Mouse (Mus musculus): ENCODE data around the gene Vldlr. TPM values are rescaled to one million over a fixed set of nuclear protein-coding genes. Genes with fewer than 3 reads are reported as not detected.

The Vldlr gene
- total RNA-seq (2015; ENCODE audit: low replicate concordance) (not detected in 2 replicates), total RNA-seq (2017; ENCODE audit: low replicate concordance) (0.14 and 3.7 TPM in 2 replicates)

DNA sequence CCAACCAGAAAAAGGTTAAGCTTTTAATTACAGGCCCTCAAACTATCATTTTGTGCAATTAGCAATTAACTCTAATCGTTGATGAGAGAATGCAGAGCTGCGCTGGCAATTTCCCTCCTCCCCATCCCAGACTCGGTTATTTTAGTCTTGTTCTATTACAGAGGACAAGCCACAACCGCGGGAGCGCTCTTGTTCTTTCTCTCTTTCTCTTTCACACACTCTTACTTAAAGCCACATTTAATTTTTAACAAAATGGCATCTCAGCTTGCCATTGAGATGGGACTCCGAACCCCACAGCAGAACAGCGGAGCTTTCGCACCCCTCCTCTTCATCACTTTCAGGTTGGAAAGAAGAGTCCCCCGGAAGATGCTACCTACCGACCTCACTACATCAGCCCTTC lies at the start of gene Vldlr:
TSS of gene Vldlr (plus strand) at position 167 of the 400 bp plus-strand sequence.
- ATAC-seq (replicated peaks; ENCODE audit: low FRiP score, poor library complexity, severe bottlenecking): no peak

GRCm38 (mm10) chr19:27167601-27168319 lies 48.5 kb upstream of the Vldlr start:
- ATAC-seq (replicated peaks; ENCODE audit: low FRiP score, poor library complexity, severe bottlenecking): no peak

- ATAC-seq (replicated peaks; ENCODE audit: low FRiP score, poor library complexity, severe bottlenecking): no peak
These were observed 42.4 kb upstream of the Vldlr start for GRCm38 (mm10) chr19:27173836-27174235.

DNA sequence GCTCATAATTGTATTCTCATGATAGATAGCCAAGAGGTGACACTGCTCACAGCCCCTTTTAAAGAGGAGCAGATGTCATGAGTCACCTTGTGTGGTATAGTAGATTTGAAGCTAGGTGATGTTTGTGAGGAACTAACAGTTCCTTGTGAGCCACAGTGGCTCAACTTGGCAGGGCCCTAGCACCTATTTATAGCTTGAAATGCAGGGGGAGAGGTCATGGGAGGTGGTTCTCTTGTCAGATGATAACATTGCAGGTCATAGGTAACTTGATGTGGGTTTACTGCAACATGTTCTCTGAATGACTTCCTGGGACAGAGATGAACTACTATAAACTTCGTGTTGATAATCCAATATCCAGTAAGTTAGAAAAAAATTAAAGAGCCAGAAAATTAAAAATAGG lies 40.7 kb upstream of the Vldlr start:
- no peak for ATAC-seq (replicated peaks; ENCODE audit: low FRiP score, poor library complexity, severe bottlenecking)

DNA sequence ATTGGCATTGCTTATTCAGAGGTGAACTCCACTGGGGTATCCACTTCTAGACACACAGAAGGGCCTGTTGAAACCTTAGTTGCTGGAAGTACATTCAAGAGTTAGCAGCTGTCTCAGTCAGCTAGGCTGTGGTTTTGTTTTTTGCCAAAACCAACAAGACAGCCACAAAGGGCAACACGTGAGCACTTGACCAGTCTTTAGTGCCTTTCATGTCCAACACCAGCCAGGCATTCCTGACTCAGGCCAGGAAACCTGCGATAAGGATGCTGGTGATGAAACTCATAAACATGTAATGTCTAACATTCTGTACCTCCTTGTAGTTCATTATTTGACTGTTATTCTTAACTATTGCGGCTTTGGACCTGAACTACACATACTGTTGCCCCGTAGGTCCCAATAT lies 39.7 kb upstream of the Vldlr start:
- no peak for ATAC-seq (replicated peaks; ENCODE audit: low FRiP score, poor library complexity, severe bottlenecking)

- no peak for ATAC-seq (replicated peaks; ENCODE audit: low FRiP score, poor library complexity, severe bottlenecking)
These were observed 38.0 kb upstream of the Vldlr start for GRCm38 (mm10) chr19:27178195-27178807.

- ATAC-seq (replicated peaks; ENCODE audit: low FRiP score, poor library complexity, severe bottlenecking): no peak
These were observed 35.7 kb upstream of the Vldlr start for GRCm38 (mm10) chr19:27180351-27181122.

DNA sequence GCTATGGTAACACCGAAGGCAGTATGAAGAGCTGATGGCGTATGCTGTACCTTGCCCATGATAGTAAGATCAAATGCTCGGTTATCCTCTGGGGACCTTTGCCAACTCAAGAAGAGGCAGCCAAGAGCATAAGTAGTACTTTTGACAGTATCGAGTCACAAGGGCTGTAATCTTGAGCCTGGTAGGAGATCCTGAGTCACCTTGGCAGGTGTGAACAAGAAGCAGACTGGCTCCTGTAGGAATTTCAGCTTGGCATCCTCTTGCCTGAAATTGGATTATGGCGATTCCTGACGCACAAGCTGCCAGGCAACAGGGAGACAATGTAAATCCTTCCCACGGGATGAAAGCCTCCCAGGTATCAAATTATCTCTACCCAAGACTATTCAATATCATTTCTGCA lies 32.8 kb upstream of the Vldlr start:
- no peak for ATAC-seq (replicated peaks; ENCODE audit: low FRiP score, poor library complexity, severe bottlenecking)

GRCm38 (mm10) chr19:27203711-27204238 lies 12.5 kb upstream of the Vldlr start:
- ATAC-seq (replicated peaks; ENCODE audit: low FRiP score, poor library complexity, severe bottlenecking): no peak

GRCm38 (mm10) chr19:27210991-27211390 lies 5.3 kb upstream of the Vldlr start:
- ATAC-seq (replicated peaks; ENCODE audit: low FRiP score, poor library complexity, severe bottlenecking): no peak

DNA sequence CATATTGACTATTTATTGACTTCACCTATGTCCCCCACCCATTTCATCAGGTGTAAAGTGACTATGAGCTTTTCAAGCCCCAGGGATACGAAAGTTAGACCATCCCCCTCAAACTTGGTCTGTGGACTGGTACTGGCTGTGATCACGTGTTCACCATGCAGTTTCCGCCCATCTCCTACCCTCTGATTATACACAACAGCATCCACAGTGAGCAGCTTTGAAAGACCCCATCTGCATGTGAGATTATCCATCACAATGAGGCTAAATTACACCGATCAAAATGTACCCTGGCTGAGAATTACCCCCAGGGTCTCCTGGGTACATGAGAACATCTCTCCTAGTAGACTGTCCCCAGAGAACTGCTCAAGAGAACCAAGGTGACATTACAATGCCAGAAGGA lies 688 bp upstream of the Vldlr start:
- no peak for ATAC-seq (replicated peaks; ENCODE audit: low FRiP score, poor library complexity, severe bottlenecking)

- ATAC-seq (replicated peaks; ENCODE audit: low FRiP score, poor library complexity, severe bottlenecking): no peak
These were observed 601 bp downstream of the Vldlr start for GRCm38 (mm10) chr19:27216767-27217403.

DNA sequence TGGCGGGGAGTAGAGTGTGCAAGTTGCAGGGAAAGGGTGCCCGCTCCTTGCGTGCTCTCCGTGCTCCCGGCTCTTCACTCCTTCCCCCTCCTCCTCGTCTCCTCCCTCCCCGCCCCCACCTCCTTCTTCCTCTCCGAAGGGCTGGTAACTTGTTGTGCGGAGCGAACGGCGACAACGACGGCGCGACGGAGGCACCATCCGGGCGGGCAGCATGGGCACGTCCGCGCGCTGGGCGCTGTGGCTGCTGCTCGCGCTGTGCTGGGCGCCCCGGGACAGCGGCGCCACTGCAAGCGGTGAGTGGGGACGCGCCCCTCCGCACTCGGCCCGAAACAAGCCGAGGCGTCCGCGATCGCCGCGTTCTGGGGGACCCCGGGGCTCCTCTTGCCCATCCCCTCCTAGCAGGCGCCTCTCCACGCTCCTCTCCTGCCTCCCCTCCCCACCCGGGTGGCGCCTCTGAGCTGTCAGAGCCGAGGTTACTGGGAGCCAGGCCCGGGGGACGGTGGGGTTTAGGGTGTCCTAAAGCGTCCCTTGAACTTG lies 1.2 kb downstream of the Vldlr start:
- no peak for ATAC-seq (replicated peaks; ENCODE audit: low FRiP score, poor library complexity, severe bottlenecking)

DNA sequence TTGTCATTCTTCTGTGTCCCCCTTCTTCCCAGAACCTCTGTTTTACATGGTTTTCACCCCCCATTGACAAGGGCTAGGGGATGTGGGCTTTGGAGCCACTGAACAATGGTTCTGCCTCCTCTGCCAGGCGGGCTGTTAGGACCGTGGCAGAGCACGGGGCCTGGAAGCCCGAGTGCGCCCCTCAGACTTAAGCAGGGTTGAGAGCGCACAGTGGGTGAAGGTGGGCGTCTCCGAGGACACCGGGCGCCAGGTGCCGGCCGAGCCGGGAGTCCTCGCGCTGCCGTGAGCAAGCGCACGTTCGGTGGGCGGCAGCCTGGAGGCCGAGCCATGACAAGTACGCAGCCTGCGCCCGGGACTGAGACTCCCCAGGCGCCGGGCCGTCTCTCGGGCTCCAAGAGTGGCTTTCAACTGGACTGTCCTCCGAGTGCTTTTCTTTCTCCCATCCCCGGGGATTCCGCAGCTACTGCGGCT lies 1.7 kb downstream of the Vldlr start:
- no peak for ATAC-seq (replicated peaks; ENCODE audit: low FRiP score, poor library complexity, severe bottlenecking)

DNA sequence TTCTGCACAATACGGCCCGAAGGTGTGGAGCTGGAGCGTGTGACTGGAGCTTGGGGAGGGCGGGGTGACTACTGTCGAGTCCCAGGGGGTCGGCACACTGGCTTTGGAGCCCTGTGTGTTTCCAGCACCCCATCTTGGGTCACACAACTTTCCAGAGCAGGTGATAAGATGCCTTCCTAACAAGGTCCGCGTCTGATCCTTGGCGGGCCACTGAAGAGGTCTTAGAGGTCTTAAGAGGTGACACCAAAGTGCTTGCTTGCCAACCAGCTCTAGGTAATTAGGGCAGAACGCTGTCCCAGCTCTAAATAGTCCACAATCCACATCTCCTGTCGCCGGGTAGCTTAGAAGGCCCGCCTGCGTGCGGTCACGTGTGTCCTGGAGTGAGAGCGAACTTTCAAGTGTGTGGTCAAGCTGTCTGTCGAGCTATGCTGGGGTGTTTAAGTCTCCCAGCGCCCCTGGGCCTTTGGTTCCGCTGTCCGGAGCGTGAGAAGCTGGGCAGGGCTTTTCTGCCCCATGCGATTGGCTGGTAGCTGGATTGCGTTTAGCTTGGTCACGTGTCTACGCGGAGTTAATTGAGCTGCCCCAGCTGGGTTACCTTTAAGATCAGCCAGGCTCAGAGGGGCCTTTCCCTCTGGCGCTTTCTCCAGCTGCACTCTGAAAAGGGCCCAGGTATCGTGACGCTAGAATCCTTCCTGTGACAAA lies 2.4 kb downstream of the Vldlr start:
- ATAC-seq (replicated peaks; ENCODE audit: low FRiP score, poor library complexity, severe bottlenecking): no peak

GRCm38 (mm10) chr19:27219586-27219985 lies 3.3 kb downstream of the Vldlr start:
- no peak for ATAC-seq (replicated peaks; ENCODE audit: low FRiP score, poor library complexity, severe bottlenecking)

DNA sequence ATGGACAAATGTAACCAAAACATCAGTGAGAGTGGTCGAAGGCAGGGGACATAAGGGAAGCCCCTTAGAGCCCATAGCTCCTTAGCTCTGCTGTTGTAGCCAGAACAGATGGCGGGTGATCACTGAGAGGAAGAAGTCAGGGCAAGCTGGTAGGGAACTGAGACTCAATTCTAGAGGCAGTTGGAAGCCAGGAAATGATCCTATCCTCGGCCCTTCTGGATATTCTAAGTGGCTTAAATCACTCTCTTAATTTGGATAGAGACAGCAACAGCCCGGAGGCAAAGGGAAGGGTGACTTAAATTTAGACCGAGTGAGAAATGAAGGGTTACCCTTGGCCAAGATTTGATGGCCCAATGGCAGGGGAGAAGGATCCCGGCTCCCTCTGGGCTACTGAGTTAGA lies 6.8 kb downstream of the Vldlr start:
- ATAC-seq (replicated peaks; ENCODE audit: low FRiP score, poor library complexity, severe bottlenecking): no peak

GRCm38 (mm10) chr19:27224356-27224755 lies 8.1 kb downstream of the Vldlr start:
- no peak for ATAC-seq (replicated peaks; ENCODE audit: low FRiP score, poor library complexity, severe bottlenecking)

DNA sequence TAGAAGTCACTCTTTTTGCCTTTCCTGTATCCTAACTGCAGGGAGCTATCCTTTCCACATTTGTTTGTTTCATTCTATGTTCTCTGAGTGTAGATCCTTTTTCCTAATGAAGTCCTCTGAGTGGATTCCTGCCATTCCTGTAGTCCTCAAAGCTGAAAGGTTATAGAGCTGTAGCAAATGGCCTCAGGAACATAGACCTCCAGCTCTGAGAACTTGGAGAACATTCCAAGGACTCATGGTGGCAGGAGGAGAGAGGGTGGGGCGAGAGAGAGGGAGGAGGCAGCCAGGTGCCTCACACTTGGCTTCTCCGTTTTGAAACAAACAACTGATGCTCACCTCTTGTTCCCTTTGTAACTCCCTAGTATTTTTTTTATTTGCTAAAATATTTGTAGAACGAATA lies 10.3 kb downstream of the Vldlr start:
- ATAC-seq (replicated peaks; ENCODE audit: low FRiP score, poor library complexity, severe bottlenecking): no peak
